Mouse (Mus musculus) heart, postnatal 36 days (tissue): ENCODE results near the gene Nid1. TPM values are rescaled to one million over a fixed set of nuclear protein-coding genes. Genes with fewer than 3 reads are reported as not detected.
A peak's percentile ranks its signal among the peaks of the same experiment; 100 is the strongest.
"Not testable (repeated sequence)": the region's sequence is repeated elsewhere in the genome, so short reads cannot be mapped to it uniquely, and the experiment has no call there.

Experiments used
- DNase-seq, 2 experiments: peaks; one replicate each; pipeline ENCODE4 v3.0.0; 2021 to 2022
- intact Hi-C: fragments of 180-260 bp; cut with DNase I; formaldehyde crosslinking; loops from one replicate; pipeline ENCODE4 v1.15.1; 2025
- total RNA-seq, 2 experiments: library from RNA; stranded (reverse); gene quantifications; 2 replicates each; pipeline ENCODE4 v1.2.3; 2021

The Nid1 gene
- total RNA-seq = 100 to 1,000 TPM in 1 of 2 experiments, 10 to 100 TPM in 1; 81.2 to 107 TPM

- DNase-seq = peak; percentile 33 to 57
Observed at GRCm38 (mm10) chr13:13437460-13438015, at the start of gene Nid1. TSS of gene Nid1 (plus strand) at chr13:13437551.

GRCm38 (mm10) chr13:13393228-13394095 is 43.9 kb upstream of the Nid1 start, which contains the start of gene Gpr137b:
TSS of gene Gpr137b (minus strand) at chr13:13394014.
- DNase-seq = peak; percentile 47 to 74
- intact Hi-C loops = not testable (repeated sequence)

More at GRCm38 (mm10) chr13:13437460-13438015, at the start of gene Nid1:
- intact Hi-C loops = not testable (repeated sequence)

DNA sequence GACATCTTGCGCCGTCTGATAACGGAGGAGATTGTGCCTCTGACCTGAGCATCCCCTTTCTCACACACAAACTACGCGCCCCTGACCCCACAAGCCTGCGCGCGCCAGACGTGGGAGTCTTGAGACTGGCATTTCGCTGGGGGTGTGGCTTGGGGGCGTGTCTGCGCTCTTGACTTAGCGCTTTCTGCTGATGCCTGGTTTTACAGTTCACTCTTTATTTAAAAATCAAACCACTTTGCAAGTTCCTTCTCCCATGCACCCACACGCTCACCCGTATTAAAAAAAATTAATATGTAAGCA is 43.3 kb upstream of the Nid1 start:
- intact Hi-C loops, DNase-seq: not testable (repeated sequence)

- intact Hi-C loops, DNase-seq: not testable (repeated sequence)
Observed at GRCm38 (mm10) chr13:13400851-13401250, 36.5 kb upstream of the Nid1 start.

- intact Hi-C loops, DNase-seq: not testable (repeated sequence)
Observed at GRCm38 (mm10) chr13:13402818-13403217, 34.5 kb upstream of the Nid1 start.

DNA sequence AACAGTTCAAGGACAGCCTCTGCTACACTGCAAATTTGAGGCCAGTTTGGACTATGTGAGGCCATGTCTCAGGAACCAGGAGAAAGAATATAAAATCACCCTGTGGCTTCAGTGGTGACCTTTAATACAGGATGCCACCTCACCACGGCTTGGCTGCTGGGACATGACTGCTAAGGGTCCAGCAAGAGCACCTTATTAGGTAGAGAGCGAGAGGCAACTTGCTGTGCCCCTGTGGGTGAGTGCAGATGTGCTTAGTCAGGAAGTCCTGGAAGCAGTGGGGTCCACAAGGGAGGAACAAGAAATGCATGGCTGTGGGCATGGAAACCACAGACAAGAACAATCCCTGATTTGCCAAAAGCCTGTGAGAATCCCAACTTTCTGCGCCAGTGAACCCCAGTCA is 34.0 kb upstream of the Nid1 start:
- intact Hi-C loops, DNase-seq: not testable (repeated sequence)

DNA sequence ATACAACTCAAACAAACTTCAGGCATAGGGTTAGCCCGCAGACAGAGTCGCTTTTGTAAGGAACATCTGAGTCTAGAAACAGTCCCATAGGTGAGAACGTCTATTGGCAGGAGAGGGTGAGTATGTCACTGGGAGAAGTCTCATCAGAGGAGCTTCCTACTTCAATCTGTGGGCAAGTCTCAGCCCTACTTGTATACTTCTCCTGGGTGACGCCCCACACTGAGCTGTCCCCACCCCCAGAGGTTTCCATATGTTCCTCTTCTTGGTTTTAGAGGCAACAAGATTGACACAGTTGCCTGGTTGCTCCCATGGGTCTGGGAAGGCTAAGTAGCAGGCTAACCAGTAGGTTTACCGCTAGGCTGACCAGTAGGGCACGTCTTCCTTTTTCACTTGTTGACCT is 33.5 kb upstream of the Nid1 start:
- DNase-seq, intact Hi-C loops: not testable (repeated sequence)

- DNase-seq, intact Hi-C loops: not testable (repeated sequence)
Observed at GRCm38 (mm10) chr13:13404517-13405155, 32.7 kb upstream of the Nid1 start.

DNA sequence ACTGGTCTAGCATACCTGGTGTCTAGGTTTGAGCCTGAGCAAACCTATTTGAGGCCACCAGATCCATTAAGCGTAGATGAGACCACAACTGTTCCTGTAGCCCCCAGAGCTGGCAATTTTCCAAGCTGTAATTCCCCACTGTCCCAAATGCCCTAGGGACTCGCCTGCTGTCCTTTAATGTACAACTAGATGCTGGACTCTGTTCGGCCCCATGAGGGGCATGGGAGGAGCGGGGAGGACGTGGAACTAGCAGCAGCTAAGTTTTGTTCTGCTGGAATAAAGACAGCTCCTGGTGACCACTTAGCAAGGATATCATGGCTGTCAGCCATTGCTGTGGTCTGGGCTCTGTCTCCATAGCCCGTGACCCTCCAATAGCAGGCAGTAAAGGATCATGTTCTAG is 31.8 kb upstream of the Nid1 start:
- DNase-seq, intact Hi-C loops: not testable (repeated sequence)

DNA sequence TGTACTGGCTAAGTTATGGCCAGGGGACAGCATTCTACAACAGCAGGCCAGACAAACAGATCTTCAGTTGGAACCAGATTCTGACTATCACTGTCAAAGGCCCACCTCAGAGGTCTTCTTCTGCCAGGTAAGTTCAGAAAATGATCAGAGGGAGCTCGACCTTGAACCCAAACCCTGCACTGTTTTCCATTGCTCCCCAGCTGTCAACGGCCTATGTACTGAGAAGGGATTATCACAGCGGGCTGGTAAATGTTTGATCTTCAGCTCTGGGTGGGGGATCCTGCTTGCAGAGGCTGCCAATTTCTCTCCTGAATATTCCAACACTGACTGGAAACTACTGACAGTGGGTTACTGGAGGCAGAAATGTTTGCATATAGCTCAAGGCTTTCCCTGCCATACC is 23.1 kb upstream of the Nid1 start:
- DNase-seq = no peak
- intact Hi-C loops = loop anchor here (2.0 kb wide), 3 partner anchors 65 to 941 kb away; no protein-coding TSS in a partner anchor

DNA sequence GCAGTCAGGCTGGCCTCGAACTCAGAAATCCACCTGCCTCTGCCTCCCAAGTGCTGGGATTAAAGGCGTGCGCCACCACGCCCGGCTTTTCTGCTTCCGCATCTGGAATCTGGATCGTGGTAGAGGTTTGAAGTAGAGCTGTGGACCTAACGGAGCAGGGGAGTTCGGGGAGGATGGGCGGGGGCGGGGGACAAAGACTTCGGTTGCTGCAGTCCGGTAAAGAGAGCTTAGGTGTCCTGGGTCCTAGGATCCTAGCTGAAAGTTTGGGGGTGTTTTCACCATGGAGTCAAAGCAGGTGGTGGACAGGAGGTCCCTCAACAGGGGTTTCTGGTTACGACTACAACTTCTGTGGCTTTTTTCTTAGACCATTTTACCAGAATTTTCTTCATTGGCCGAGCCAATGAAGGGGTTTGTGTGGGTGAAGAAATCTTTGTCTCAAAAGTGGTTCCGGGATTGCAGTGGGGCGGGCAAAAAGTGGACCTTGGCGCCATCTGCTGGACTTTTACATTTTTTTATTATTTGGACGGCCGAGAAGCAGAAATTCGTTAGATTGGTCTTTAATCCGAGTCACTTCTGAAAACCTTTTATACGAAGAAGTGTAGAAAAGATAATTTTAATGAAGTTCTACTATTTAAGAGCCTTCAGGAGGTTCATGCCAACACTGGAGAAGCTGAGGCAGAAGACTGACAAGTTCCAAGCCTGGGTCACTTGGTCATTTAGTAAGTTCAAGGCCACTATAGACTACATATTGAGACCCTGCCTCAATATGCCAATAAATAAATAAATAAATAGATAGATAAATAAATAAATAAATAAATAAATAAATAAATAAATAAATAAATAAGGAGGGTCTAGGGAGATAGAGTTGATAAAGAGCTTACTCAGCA is 22.0 kb upstream of the Nid1 start:
- peak; percentile 61 to 62 for DNase-seq

GRCm38 (mm10) chr13:13416007-13416337 is 21.4 kb upstream of the Nid1 start:
- DNase-seq, intact Hi-C loops: not testable (repeated sequence)

More for the DNA sequence above, 22.0 kb upstream of the Nid1 start:
- intact Hi-C loops = loop anchor here (2.0 kb wide), 3 partner anchors 67 to 943 kb away; no protein-coding TSS in a partner anchor

GRCm38 (mm10) chr13:13418859-13419258 is 18.5 kb upstream of the Nid1 start:
- DNase-seq, intact Hi-C loops: not testable (repeated sequence)

- DNase-seq, intact Hi-C loops: not testable (repeated sequence)
Observed at GRCm38 (mm10) chr13:13423301-13423700, 14.1 kb upstream of the Nid1 start.

GRCm38 (mm10) chr13:13436161-13436560 is 1.2 kb upstream of the Nid1 start:
- DNase-seq, intact Hi-C loops: not testable (repeated sequence)

DNA sequence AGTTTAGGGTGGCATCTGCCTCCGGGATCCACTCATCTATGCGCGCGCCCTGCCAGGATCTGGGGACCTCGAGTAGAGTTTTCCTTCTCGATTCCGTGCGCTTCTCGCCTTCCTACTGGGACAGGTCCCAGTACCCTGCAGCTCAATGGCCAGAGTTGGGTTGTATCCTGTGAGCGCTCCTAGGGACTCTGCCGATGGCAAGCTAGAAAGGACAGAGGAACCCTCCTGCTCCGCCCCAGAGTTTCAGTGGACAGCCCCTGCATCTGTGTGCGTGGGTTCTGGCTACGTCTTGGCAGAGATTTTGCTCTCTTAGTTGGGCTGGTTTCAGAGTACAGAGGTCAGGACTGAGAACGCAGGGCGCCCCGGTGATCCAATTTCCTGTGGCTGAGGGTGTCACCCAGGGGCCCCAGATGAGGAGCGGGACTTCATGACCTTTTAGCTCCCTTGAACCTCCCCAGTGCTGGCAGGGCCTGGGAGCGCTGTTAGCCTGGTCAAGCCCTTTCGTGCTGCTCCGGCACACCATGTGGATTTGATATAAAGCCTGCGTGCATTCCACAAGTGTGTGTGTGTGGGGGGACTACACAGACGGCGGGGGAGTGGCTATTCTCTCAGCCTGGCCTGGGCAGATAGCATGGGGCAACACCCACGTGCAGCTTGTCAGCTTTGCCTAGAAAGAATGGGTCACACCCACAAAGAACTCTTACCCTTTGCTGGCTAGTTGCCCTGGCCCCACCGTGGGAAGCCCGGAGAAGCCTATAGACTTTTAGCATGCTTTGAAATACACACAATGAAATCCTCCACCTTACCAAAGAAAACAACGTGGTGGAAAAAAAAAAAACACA is 982 bp downstream of the Nid1 start:
- peak in 1 of 2 experiments; percentile 51 for DNase-seq
- intact Hi-C loops = not testable (repeated sequence)

DNA sequence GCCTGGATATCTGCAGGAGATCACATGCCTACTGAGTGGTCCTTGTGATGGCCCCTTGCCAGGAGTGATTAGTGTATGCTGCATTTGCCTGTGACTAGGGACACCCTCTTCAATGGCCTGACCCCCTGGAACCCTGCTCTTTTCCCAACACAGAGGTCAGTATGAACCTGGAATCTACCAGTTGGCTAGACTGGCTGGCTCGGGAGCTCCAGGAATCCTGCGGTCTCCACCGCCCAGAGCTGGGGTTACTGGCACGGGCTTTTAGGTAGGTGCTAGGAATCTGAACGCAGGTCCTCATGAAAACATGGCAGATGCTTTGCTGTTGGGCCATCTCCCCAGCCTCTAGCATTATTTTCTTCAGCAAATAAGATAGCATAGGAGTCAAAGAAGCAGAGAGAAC is 8.2 kb downstream of the Nid1 start:
- intact Hi-C loops, DNase-seq: not testable (repeated sequence)

- intact Hi-C loops, DNase-seq: not testable (repeated sequence)
Observed at GRCm38 (mm10) chr13:13446711-13447443, 9.5 kb downstream of the Nid1 start.

DNA sequence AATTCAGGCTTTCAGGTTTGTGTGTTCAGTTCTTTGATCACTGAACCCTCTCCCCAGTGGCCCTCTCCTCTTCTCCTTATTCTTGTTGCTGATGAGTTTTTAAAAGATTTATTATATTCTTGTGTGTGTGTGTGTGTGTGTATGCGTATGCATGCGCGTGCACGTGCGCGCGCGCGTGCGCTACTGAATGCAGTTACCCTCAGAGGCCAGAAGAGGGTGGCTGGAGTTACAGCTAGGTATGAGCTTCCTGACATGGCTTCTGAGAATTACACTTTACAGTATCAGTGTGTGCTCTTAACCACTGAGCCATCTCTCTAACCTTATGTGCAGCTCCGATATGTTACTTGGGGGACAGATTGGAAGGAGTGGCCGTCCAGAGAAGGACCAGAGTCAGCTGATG is 12.6 kb downstream of the Nid1 start:
- intact Hi-C loops, DNase-seq: not testable (repeated sequence)
